Mouse (Mus musculus) right cerebral cortex, postnatal 4 days (tissue): Measurements from ENCODE around the gene Nfe2.
"Not testable (repeated sequence)": the region's sequence is repeated elsewhere in the genome, so short reads cannot be mapped to it uniquely, and the experiment has no call there.

Experiments
- DNase-seq: peaks from one replicate; pipeline ENCODE4 v3.0.0-alpha.2; 2022

Nfe2 gene

GRCm38 (mm10) chr15:103248401-103249313, 9.5 kb downstream of the Nfe2 start:
- DNase-seq: no peak

GRCm38 (mm10) chr15:103247782-103248400, 10.3 kb downstream of the Nfe2 start:
- no peak for DNase-seq

- DNase-seq: no peak
Measured at GRCm38 (mm10) chr15:103247078-103247781, 11.0 kb downstream of the Nfe2 start.

GRCm38 (mm10) chr15:103245616-103246015, 12.6 kb downstream of the Nfe2 start:
- DNase-seq: no peak

- DNase-seq: no peak
Measured at GRCm38 (mm10) chr15:103242885-103243284, 15.3 kb downstream of the Nfe2 start.

- not testable (repeated sequence) for DNase-seq
Measured at GRCm38 (mm10) chr15:103241071-103242018, 16.9 kb downstream of the Nfe2 start.

GRCm38 (mm10) chr15:103240160-103241028, 17.8 kb downstream of the Nfe2 start, which contains the start of gene Hnrnpa1:
Gene Hnrnpa1 (plus strand): TSS chr15:103240432.
- DNase-seq: peak; percentile 82

- DNase-seq: peak; percentile 94
Measured at GRCm38 (mm10) chr15:103239685-103240159, 18.5 kb downstream of the Nfe2 start, which contains the start of gene Cbx5. Gene Cbx5 (minus strand): TSS chr15:103239816.

GRCm38 (mm10) chr15:103239130-103239684, 19.0 kb downstream of the Nfe2 start:
- DNase-seq: peak; percentile 85

- DNase-seq: no peak
Measured at GRCm38 (mm10) chr15:103237295-103237694, 20.9 kb downstream of the Nfe2 start.

GRCm38 (mm10) chr15:103233119-103233518, 25.1 kb downstream of the Nfe2 start:
- DNase-seq: no peak

GRCm38 (mm10) chr15:103228904-103229303, 29.3 kb downstream of the Nfe2 start:
- DNase-seq: no peak

- no peak for DNase-seq
Measured at GRCm38 (mm10) chr15:103227572-103227971, 30.6 kb downstream of the Nfe2 start.

- no peak for DNase-seq
Measured at GRCm38 (mm10) chr15:103227022-103227421, 31.2 kb downstream of the Nfe2 start.

GRCm38 (mm10) chr15:103224161-103224560, 34.0 kb downstream of the Nfe2 start:
- DNase-seq: no peak

GRCm38 (mm10) chr15:103221386-103221785, 36.8 kb downstream of the Nfe2 start:
- no peak for DNase-seq

GRCm38 (mm10) chr15:103220785-103221184, 37.4 kb downstream of the Nfe2 start:
- no peak for DNase-seq

GRCm38 (mm10) chr15:103216052-103216451, 42.2 kb downstream of the Nfe2 start:
- no peak for DNase-seq

GRCm38 (mm10) chr15:103214971-103215907, 43.0 kb downstream of the Nfe2 start:
- peak; percentile 86 for DNase-seq
